Mouse (Mus musculus): ENCODE data around the gene Agbl5.

- no peak for TF ChIP-seq POLR2A (IDR thresholded peaks at IDR 0.05; ENCODE audit: low read depth, low read length)
- no peak for TF ChIP-seq CTCF (IDR thresholded peaks at IDR 0.05; ENCODE audit: borderline replicate concordance, insufficient read depth, low read length)
Observed at GRCm38 (mm10) chr5:30909300-30909659, 20.8 kb downstream of the Agbl5 start.

Data from embryonic fibroblast, embryonic 13.5 days (primary cell).